Mouse (Mus musculus) lung, adult 2 months (tissue): Measurements from ENCODE around the gene Gnb3. TPM values are rescaled to one million over a fixed set of nuclear protein-coding genes. Genes with fewer than 3 reads are reported as not detected.
"Not testable (repeated sequence)": the region's sequence is repeated elsewhere in the genome, so short reads cannot be mapped to it uniquely, and the experiment has no call there.

Experiments
- DNase-seq: peaks from one replicate; pipeline ENCODE4 v3.0.0; 2022
- H3K4me1 ChIP-seq: fragments of 200-500 bp; 2 replicates; pipeline ENCODE4 v1.6.1; 2011; ENCODE audit warnings: low read length; ENCODE audit not compliant: control insufficient read depth, insufficient read depth
- H3K4me3 ChIP-seq: fragments of 200-500 bp; replicated peaks from 2 replicates; pipeline ENCODE3; 2011; ENCODE audit warnings: low read depth, mild to moderate bottlenecking, control low read depth, low read length; ENCODE audit errors: extremely low read depth
- CTCF ChIP-seq: fragments of 200-500 bp; IDR thresholded peaks from 2 replicates; pipeline ENCODE4 v1.5.1; 2011; ENCODE audit warnings: mild to moderate bottlenecking, low read length, control low read depth; ENCODE audit not compliant: insufficient read depth
- POLR2A ChIP-seq: fragments of 200-500 bp; IDR thresholded peaks from 2 replicates; pipeline ENCODE4 v1.6.1; 2011; ENCODE audit warnings: low read depth, mild to moderate bottlenecking, control low read depth, low read length, borderline replicate concordance; ENCODE audit errors: extremely low read depth
- WGBS: fragments of 180-500 bp; shearing (Covaris S2); methylation state at CpG from one replicate; pipeline ENCODE4 v1.1.7; 2018; 5-methylcytosine and 5-hydroxymethylcytosine counted together
- polyA plus RNA-seq: library from polyadenylated mRNA; depleted of rRNA; stranded (reverse); fragments of >200 nt; gene quantifications from 2 replicates; pipeline ENCODE4 v1.2.3, GENCODE M21; 2012

Gene Gnb3
- polyA plus RNA-seq, 1 experiment: 0.36 TPM

GRCm38 (mm10) chr6:124805341-124806321 lies 34.4 kb downstream of the Gnb3 start:
- no peak for TF ChIP-seq CTCF
- TF ChIP-seq POLR2A: peak; percentile 89; the same call in 1 of the 2 replicates
- peak; percentile 92 for DNase-seq
- peaks cover 14% of the 10 kb centered on the region for H3K4me1 ChIP-seq
- 3% methylated on average over 34 of the region's 34 CpGs for WGBS
- H3K4me3 ChIP-seq: peak overlapping the region; percentile 61

GRCm38 (mm10) chr6:124804341-124804740 lies 35.7 kb downstream of the Gnb3 start:
- Histone ChIP-seq H3K4me1 (peaks cover 10% of the 10 kb centered on the region; the same call in 1 of the 2 replicates), H3K4me3 (no peak overlapping the region)
- 79% methylated on average over 3 of the region's 3 CpGs for WGBS
- DNase-seq: no peak
- no peak for TF ChIP-seq CTCF
- TF ChIP-seq POLR2A: no peak

- not testable (repeated sequence) for H3K4me3 ChIP-seq
- WGBS: 96% methylated on average over 4 of the region's 4 CpGs
These were observed 36.4 kb downstream of the Gnb3 start for GRCm38 (mm10) chr6:124803691-124804090.

GRCm38 (mm10) chr6:124803061-124803460 lies 37.0 kb downstream of the Gnb3 start:
- no peak for TF ChIP-seq POLR2A
- no peak for TF ChIP-seq CTCF
- Histone ChIP-seq H3K4me1 (peaks cover 7% of the 10 kb centered on the region; the same call in 1 of the 2 replicates), H3K4me3 (no peak overlapping the region)
- 81% methylated on average over 3 of the region's 3 CpGs for WGBS
- DNase-seq: no peak

More at GRCm38 (mm10) chr6:124803691-124804090, 36.4 kb downstream of the Gnb3 start:
- H3K4me1 ChIP-seq: peaks cover 10% of the 10 kb centered on the region; the same call in 1 of the 2 replicates
- DNase-seq: not testable (repeated sequence)

- not testable (repeated sequence) for H3K4me3 ChIP-seq, H3K4me1 ChIP-seq, DNase-seq
- 19% methylated on average over 6 of the region's 9 CpGs for WGBS
These were observed 37.7 kb downstream of the Gnb3 start for GRCm38 (mm10) chr6:124802400-124802799.

GRCm38 (mm10) chr6:124796200-124796599 lies 43.9 kb downstream of the Gnb3 start:
- Histone ChIP-seq H3K4me1 (no peaks in the 10 kb centered on the region), H3K4me3 (no peak overlapping the region)
- WGBS: 76% methylated on average over 2 of the region's 2 CpGs
- TF ChIP-seq CTCF: no peak
- TF ChIP-seq POLR2A: no peak
- DNase-seq: no peak

GRCm38 (mm10) chr6:124795781-124796180 lies 44.3 kb downstream of the Gnb3 start:
- no peaks in the 10 kb centered on the region for H3K4me1 ChIP-seq
- WGBS: 81% methylated on average over 4 of the region's 4 CpGs
- DNase-seq: no peak
- no peak for TF ChIP-seq CTCF
- no peak for TF ChIP-seq POLR2A
- H3K4me3 ChIP-seq: no peak overlapping the region

- WGBS: 78% methylated on average over 3 of the region's 3 CpGs
- no peak for DNase-seq
- Histone ChIP-seq H3K4me3 (no peak overlapping the region), H3K4me1 (no peaks in the 10 kb centered on the region)
- no peak for TF ChIP-seq CTCF
- TF ChIP-seq POLR2A: no peak
These were observed 48.2 kb downstream of the Gnb3 start for GRCm38 (mm10) chr6:124791911-124792310.

- no peak for TF ChIP-seq POLR2A
- TF ChIP-seq CTCF: no peak
- H3K4me3 ChIP-seq: no peak overlapping the region
- WGBS: 51% methylated on average over 4 of the region's 4 CpGs
- no peak for DNase-seq
- no peaks in the 10 kb centered on the region for H3K4me1 ChIP-seq
These were observed 50.0 kb downstream of the Gnb3 start for GRCm38 (mm10) chr6:124790121-124790520.

GRCm38 (mm10) chr6:124789519-124789918 lies 50.6 kb downstream of the Gnb3 start:
- H3K4me3 ChIP-seq: no peak overlapping the region
- WGBS: 74% methylated on average over 4 of the region's 4 CpGs
- no peak for TF ChIP-seq CTCF
- TF ChIP-seq POLR2A: no peak
- DNase-seq: no peak
- H3K4me1 ChIP-seq: no peaks in the 10 kb centered on the region
